Mouse (Mus musculus) liver, embryonic 15.5 days (tissue): ENCODE data around the gene Tdrd9. TPM values are rescaled to one million over a fixed set of nuclear protein-coding genes. Genes with fewer than 3 reads are reported as not detected.

Experiments
- ATAC-seq: fragments of 200-750 bp; cut with Nextera tagmentation; 2 replicates; pipeline ENCODE4 v1.8.0; 2017; ENCODE audit warnings: moderate number of reproducible peaks, mild to moderate bottlenecking, moderate library complexity; ENCODE audit not compliant: insufficient read depth
- H3K27ac ChIP-seq: fragments of 300-500 bp; sonication (generic); replicated peaks from 2 replicates; pipeline ENCODE4 v1.5.1; 2015; ENCODE audit warnings: mild to moderate bottlenecking, inconsistent platforms
- H3K27me3 ChIP-seq: fragments of 300-500 bp; sonication (generic); 2 replicates; pipeline ENCODE4 v1.6.1; 2015; ENCODE audit warnings: mild to moderate bottlenecking, inconsistent platforms
- H3K36me3 ChIP-seq: fragments of 300-500 bp; sonication (generic); replicated peaks from 2 replicates; pipeline ENCODE4 v1.6.1; 2015; ENCODE audit warnings: moderate library complexity, mild to moderate bottlenecking, inconsistent platforms
- H3K4me1 ChIP-seq: fragments of 300-500 bp; sonication (generic); replicated peaks from 2 replicates; pipeline ENCODE4 v1.6.1; 2015; ENCODE audit warnings: inconsistent platforms
- H3K4me2 ChIP-seq: fragments of 300-500 bp; sonication (generic); 2 replicates; pipeline ENCODE4 v1.6.1; 2015; ENCODE audit warnings: moderate library complexity, mild to moderate bottlenecking, inconsistent platforms
- H3K4me3 ChIP-seq: fragments of 300-500 bp; sonication (generic); replicated peaks from 2 replicates; pipeline ENCODE4 v1.5.1; 2015; ENCODE audit warnings: mild to moderate bottlenecking, inconsistent platforms
- H3K9ac ChIP-seq: fragments of 300-500 bp; sonication (generic); 2 replicates; pipeline ENCODE4 v1.6.1; 2015; ENCODE audit warnings: moderate library complexity, mild to moderate bottlenecking, inconsistent platforms
- H3K9me3 ChIP-seq: fragments of 300-500 bp; sonication (generic); replicated peaks from 2 replicates; pipeline ENCODE4 v1.6.1; 2016; ENCODE audit warnings: inconsistent platforms
- WGBS: fragments of 180-500 bp; shearing (Covaris S2); methylation state at CpG from one replicate; pipeline ENCODE4 v1.1.7; 2015; ENCODE audit warnings: mixed read lengths; ENCODE audit not compliant: insufficient replicate concordance; 5-methylcytosine and 5-hydroxymethylcytosine counted together
- polyA plus RNA-seq: library from polyadenylated mRNA; unstranded; fragments of >200 nt; fragmentation: Nextera tagmentation; extraction: Ambion mirVana; gene quantifications from 2 replicates; pipeline ENCODE4 v1.2.1, GENCODE M21; 2015

The Tdrd9 gene
- 0.10 and 0.22 TPM in 2 replicates for polyA plus RNA-seq

- Histone ChIP-seq H3K4me2 (no peak within 1 kb of the TSS), H3K36me3 (no peaks in the 10 kb centered on the region), H3K9ac (no peak within 1 kb of the TSS), H3K4me1 (peaks cover 5% of the 10 kb centered on the region), H3K4me3 (no peak within 1 kb of the TSS), H3K27ac (no peak within 1 kb of the TSS), H3K9me3 (no peaks in the 10 kb centered on the region), H3K27me3 (no peaks in the 10 kb centered on the region; the same call in 1 of the 2 replicates)
- 75% methylated on average over 18 of the region's 18 CpGs for WGBS
- no peak for ATAC-seq
Observed at GRCm38 (mm10) chr12:111971231-111971686, at the start of gene Tdrd9. Gene Tdrd9 (plus strand): TSS chr12:111971559.

GRCm38 (mm10) chr12:111923117-111923516 lies 48.2 kb upstream of the Tdrd9 start:
- peak overlapping the region; percentile 72 for H3K27ac ChIP-seq
- peak overlapping the region; percentile 21; the same call in 1 of the 2 replicates for H3K4me2 ChIP-seq
- peaks cover 25% of the 10 kb centered on the region for H3K4me1 ChIP-seq
- ATAC-seq: peak; percentile 77
- peaks cover 21% of the 10 kb centered on the region; the same call in 1 of the 2 replicates for H3K27me3 ChIP-seq
- no peaks in the 10 kb centered on the region for H3K36me3 ChIP-seq
- no peaks in the 10 kb centered on the region for H3K9me3 ChIP-seq
- WGBS: 50% methylated on average over 6 of the region's 6 CpGs
- H3K9ac ChIP-seq: no peak overlapping the region
- H3K4me3 ChIP-seq: no peak overlapping the region

- ATAC-seq: no peak
- no peaks in the 10 kb centered on the region for H3K9me3 ChIP-seq
- no peak overlapping the region for H3K4me3 ChIP-seq
- no peak overlapping the region for H3K27ac ChIP-seq
- H3K4me1 ChIP-seq: peaks cover 22% of the 10 kb centered on the region
- no peaks in the 10 kb centered on the region for H3K36me3 ChIP-seq
- no peaks in the 10 kb centered on the region for H3K27me3 ChIP-seq
- no peak overlapping the region for H3K4me2 ChIP-seq
- WGBS: 59% methylated on average over 1 of the region's 1 CpGs
- H3K9ac ChIP-seq: no peak overlapping the region
Observed at GRCm38 (mm10) chr12:111927338-111927737, 44.0 kb upstream of the Tdrd9 start.

- Histone ChIP-seq H3K4me3 (no peak overlapping the region), H3K9me3 (no peaks in the 10 kb centered on the region), H3K27ac (no peak overlapping the region), H3K4me1 (peaks cover 17% of the 10 kb centered on the region), H3K27me3 (no peaks in the 10 kb centered on the region), H3K9ac (no peak overlapping the region), H3K36me3 (no peaks in the 10 kb centered on the region), H3K4me2 (no peak overlapping the region)
- 76% methylated on average over 18 of the region's 18 CpGs for WGBS
- ATAC-seq: no peak
Observed at GRCm38 (mm10) chr12:111928411-111928966, 42.9 kb upstream of the Tdrd9 start.

GRCm38 (mm10) chr12:111931411-111932025 lies 39.8 kb upstream of the Tdrd9 start:
- ATAC-seq: no peak
- H3K27me3 ChIP-seq: no peaks in the 10 kb centered on the region
- H3K9me3 ChIP-seq: no peaks in the 10 kb centered on the region
- no peak overlapping the region for H3K4me2 ChIP-seq
- peaks cover 19% of the 10 kb centered on the region for H3K4me1 ChIP-seq
- H3K9ac ChIP-seq: no peak overlapping the region
- H3K36me3 ChIP-seq: no peaks in the 10 kb centered on the region
- H3K27ac ChIP-seq: no peak overlapping the region
- whole genome bisulfite sequencing: 69% methylated on average over 9 of the region's 9 CpGs
- H3K4me3 ChIP-seq: no peak overlapping the region

- WGBS: 52% methylated on average over 3 of the region's 3 CpGs
- Histone ChIP-seq H3K4me2 (no peak overlapping the region), H3K4me3 (no peak overlapping the region), H3K36me3 (no peaks in the 10 kb centered on the region), H3K27ac (no peak overlapping the region), H3K9me3 (no peaks in the 10 kb centered on the region), H3K27me3 (no peaks in the 10 kb centered on the region), H3K9ac (no peak overlapping the region), H3K4me1 (peaks cover 29% of the 10 kb centered on the region)
- ATAC-seq: no peak
Observed at GRCm38 (mm10) chr12:111932513-111932912, 38.8 kb upstream of the Tdrd9 start.

- 41% methylated on average over 11 of the region's 11 CpGs for WGBS
- Histone ChIP-seq H3K4me3 (no peak overlapping the region), H3K4me2 (0 out of 2 replicates have a peak overlapping the region, but pooled peaks have one; percentile 13), H3K9me3 (no peaks in the 10 kb centered on the region), H3K27ac (no peak overlapping the region; the same call in 1 of the 2 replicates), H3K27me3 (no peaks in the 10 kb centered on the region), H3K9ac (no peak overlapping the region), H3K36me3 (no peaks in the 10 kb centered on the region), H3K4me1 (peaks cover 32% of the 10 kb centered on the region)
- ATAC-seq: peak; percentile 66; the same call in 1 of the 2 replicates
Observed at GRCm38 (mm10) chr12:111933032-111933704, 38.2 kb upstream of the Tdrd9 start.

GRCm38 (mm10) chr12:111933971-111934370 lies 37.4 kb upstream of the Tdrd9 start:
- Histone ChIP-seq H3K4me3 (no peak overlapping the region), H3K27me3 (no peaks in the 10 kb centered on the region), H3K9me3 (no peaks in the 10 kb centered on the region), H3K36me3 (no peaks in the 10 kb centered on the region), H3K27ac (no peak overlapping the region), H3K4me1 (peaks cover 38% of the 10 kb centered on the region), H3K9ac (no peak overlapping the region), H3K4me2 (no peak overlapping the region)
- WGBS: 46% methylated on average over 2 of the region's 2 CpGs
- ATAC-seq: no peak

- H3K4me3 ChIP-seq: no peak overlapping the region
- H3K4me2 ChIP-seq: peak overlapping the region; percentile 33
- no peak overlapping the region for H3K9ac ChIP-seq
- no peaks in the 10 kb centered on the region for H3K36me3 ChIP-seq
- no peaks in the 10 kb centered on the region for H3K27me3 ChIP-seq
- 49% methylated on average over 24 of the region's 24 CpGs for WGBS
- peaks cover 40% of the 10 kb centered on the region for H3K4me1 ChIP-seq
- no peaks in the 10 kb centered on the region for H3K9me3 ChIP-seq
- no peak for ATAC-seq
- no peak overlapping the region for H3K27ac ChIP-seq
Observed at GRCm38 (mm10) chr12:111936706-111937550, 34.4 kb upstream of the Tdrd9 start.

- no peak for ATAC-seq
- Histone ChIP-seq H3K4me3 (no peak overlapping the region), H3K36me3 (no peaks in the 10 kb centered on the region), H3K27me3 (no peaks in the 10 kb centered on the region), H3K27ac (no peak overlapping the region), H3K4me2 (no peak overlapping the region), H3K9me3 (no peaks in the 10 kb centered on the region), H3K4me1 (peaks cover 42% of the 10 kb centered on the region), H3K9ac (no peak overlapping the region)
- WGBS: 19% methylated on average over 1 of the region's 1 CpGs
Observed at GRCm38 (mm10) chr12:111938623-111939177, 32.7 kb upstream of the Tdrd9 start.
